Mouse (Mus musculus) lung, postnatal 0 days (tissue): ENCODE measurements at regions not wholly inside any gene's neighbourhood (a gene's known extent, or its start where the extent isn't known, plus 50 kb on each side); places are given as distances from the start of the nearest gene placed in this dataset.

ENCODE experiments used
- CTCF ChIP-seq: IDR thresholded peaks from 2 replicates; pipeline ENCODE4 v1.5.1; 2016; ENCODE audit warnings: antibody characterized with exemption, mild to moderate bottlenecking
- EP300 ChIP-seq: IDR thresholded peaks from 2 replicates; pipeline ENCODE4 v1.6.1; 2016; ENCODE audit warnings: antibody characterized with exemption, mild to moderate bottlenecking, control low read depth

DNA sequence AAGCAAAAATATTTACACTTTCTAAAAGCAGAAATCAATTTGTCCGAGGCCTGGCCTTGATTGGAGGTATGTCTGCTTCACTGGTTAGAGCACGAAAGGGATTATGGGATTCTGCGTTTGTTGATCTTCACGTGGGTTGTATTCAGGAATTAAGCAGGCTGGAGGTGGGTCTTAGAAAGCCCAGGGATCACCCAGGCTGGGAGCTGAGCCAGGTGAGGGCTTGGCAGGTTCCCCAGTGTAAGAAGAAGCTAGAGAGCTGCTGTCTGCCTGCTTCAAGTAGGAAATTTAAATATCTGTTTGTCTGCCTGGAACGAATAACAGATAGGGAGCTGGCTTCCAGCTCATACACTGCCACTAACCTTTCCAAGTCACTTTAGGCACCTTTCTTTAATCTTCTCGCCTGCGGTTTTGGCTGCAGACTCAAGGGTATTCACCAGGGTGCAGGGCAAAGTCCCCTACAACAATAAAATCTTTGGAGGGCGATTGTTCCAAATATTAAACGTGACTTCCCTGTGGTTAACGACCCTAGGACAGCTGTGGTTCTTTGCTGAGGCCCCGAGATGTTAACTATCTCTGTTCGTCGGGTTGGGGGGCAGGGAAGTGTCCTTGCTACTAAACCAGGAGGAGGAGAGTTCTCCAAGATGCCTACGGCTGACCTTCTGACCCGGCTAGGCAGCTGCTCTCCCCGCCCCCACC lies 257.6 kb upstream of the Nr2f2 start:
- TF ChIP-seq EP300 (no peak), CTCF (no peak)
